Mouse (Mus musculus) adrenal gland, adult 18-20 months (tissue): ENCODE results near the gene H2afx. TPM values are rescaled to one million over a fixed set of nuclear protein-coding genes. Genes with fewer than 3 reads are reported as not detected.
"Not testable (repeated sequence)": the region's sequence is repeated elsewhere in the genome, so short reads cannot be mapped to it uniquely, and the experiment has no call there.

Experiments
- DNase-seq, 2 experiments: peaks; one replicate each; pipeline ENCODE4 v3.0.0; 2021 to 2022; ENCODE audit warnings: low spot score in 2 of 2
- total RNA-seq, 2 experiments: library from RNA; stranded (reverse); gene quantifications; 1 replicate in 1 of 2; 2 replicates in 1 of 2; pipeline ENCODE4 v1.2.3; 2021

The H2afx gene
- total RNA-seq, 2 experiments from 2014 or later: 26.8 to 34.4 TPM

- no peak for DNase-seq
Observed at GRCm38 (mm10) chr9:44318076-44318825, 16.2 kb upstream of the H2afx start.

GRCm38 (mm10) chr9:44318826-44319095 is 15.7 kb upstream of the H2afx start:
- no peak for DNase-seq

- peak in 1 of 2 experiments; percentile 57 for DNase-seq
Observed at GRCm38 (mm10) chr9:44319105-44319886, 15.2 kb upstream of the H2afx start.

GRCm38 (mm10) chr9:44319887-44320798 is 14.4 kb upstream of the H2afx start, which contains the start of gene C2cd2l:
Gene C2cd2l, minus strand, starts transcription at chr9:44320285.
- DNase-seq: peak; percentile 81 to 85

- DNase-seq: no peak
Observed at GRCm38 (mm10) chr9:44320799-44321133, 13.7 kb upstream of the H2afx start.

GRCm38 (mm10) chr9:44323656-44324055 is 10.8 kb upstream of the H2afx start:
- DNase-seq: not testable (repeated sequence)

GRCm38 (mm10) chr9:44324147-44324546 is 10.3 kb upstream of the H2afx start:
- no peak for DNase-seq

- not testable (repeated sequence) for DNase-seq
Observed at GRCm38 (mm10) chr9:44325032-44325767, 9.3 kb upstream of the H2afx start.

GRCm38 (mm10) chr9:44325768-44326370 is 8.6 kb upstream of the H2afx start, which contains the start of gene Dpagt1:
Gene Dpagt1, plus strand, starts transcription at chr9:44326019.
- no peak for DNase-seq

- peak; percentile 66 to 69 for DNase-seq
Observed at GRCm38 (mm10) chr9:44326371-44327063, 8.0 kb upstream of the H2afx start.

GRCm38 (mm10) chr9:44327064-44327711 is 7.3 kb upstream of the H2afx start:
- no peak for DNase-seq

GRCm38 (mm10) chr9:44327926-44328325 is 6.6 kb upstream of the H2afx start:
- no peak for DNase-seq

- DNase-seq: no peak
Observed at GRCm38 (mm10) chr9:44330736-44331135, 3.8 kb upstream of the H2afx start.

GRCm38 (mm10) chr9:44332918-44333638 is 1.4 kb upstream of the H2afx start:
- DNase-seq: no peak

GRCm38 (mm10) chr9:44335331-44336092 is 1.0 kb downstream of the H2afx start:
- peak in 1 of 2 experiments; percentile 48 for DNase-seq

GRCm38 (mm10) chr9:44336093-44336406 is 1.6 kb downstream of the H2afx start:
- DNase-seq: no peak

- DNase-seq: not testable (repeated sequence)
Observed at GRCm38 (mm10) chr9:44336513-44336912, 2.0 kb downstream of the H2afx start.

- no peak for DNase-seq
Observed at GRCm38 (mm10) chr9:44336964-44337363, 2.5 kb downstream of the H2afx start.
